Mouse (Mus musculus): ENCODE data around the gene Olfr881. TPM values are rescaled to one million over a fixed set of nuclear protein-coding genes. Genes with fewer than 3 reads are reported as not detected.

The Olfr881 gene
- 0.17 TPM for polyA plus RNA-seq (2017; shearing (Covaris generic))

GRCm38 (mm10) chr9:37991525-37991924 lies at the start of gene Olfr881:
Gene Olfr881 (plus strand): TSS chr9:37991825.

GRCm38 (mm10) chr9:38025508-38025907 lies 33.9 kb downstream of the Olfr881 start, which contains the start of gene Olfr883:
Gene Olfr883 (plus strand): TSS chr9:38025808.

Other genes starting within 250 kb of the Olfr881 start
- gene Olfr874, start 246.7 kb upstream of the Olfr881 start, polyA plus RNA-seq (2017; shearing (Covaris generic)), result not detected
- not detected for gene Olfr875, start 220.0 kb upstream of the Olfr881 start, polyA plus RNA-seq (2017; shearing (Covaris generic))
- gene Olfr876, start 188.8 kb upstream of the Olfr881 start, polyA plus RNA-seq (2017; shearing (Covaris generic)), result not detected
- gene Olfr877, start 137.6 kb upstream of the Olfr881 start, polyA plus RNA-seq (2017; shearing (Covaris generic)), result 0.14 TPM
- 0.05 TPM for gene Olfr145, start 95.1 kb upstream of the Olfr881 start, polyA plus RNA-seq (2017; shearing (Covaris generic))
- 0.21 TPM for gene Olfr878, start 74.0 kb upstream of the Olfr881 start, polyA plus RNA-seq (2017; shearing (Covaris generic))
- gene Olfr883, start 34.0 kb downstream of the Olfr881 start, polyA plus RNA-seq (2017; shearing (Covaris generic)), result not detected
- not detected for gene Olfr884, start 54.7 kb downstream of the Olfr881 start, polyA plus RNA-seq (2017; shearing (Covaris generic))
- gene Olfr885, start 69.5 kb downstream of the Olfr881 start, polyA plus RNA-seq (2017; shearing (Covaris generic)), result not detected
- 0.25 TPM for gene Olfr887, start 92.2 kb downstream of the Olfr881 start, polyA plus RNA-seq (2017; shearing (Covaris generic))
- gene Olfr888, start 116.3 kb downstream of the Olfr881 start, polyA plus RNA-seq (2017; shearing (Covaris generic)), result not detected
- 0.12 TPM for gene Olfr889, start 123.4 kb downstream of the Olfr881 start, polyA plus RNA-seq (2017; shearing (Covaris generic))
- gene Olfr890, start 150.7 kb downstream of the Olfr881 start, polyA plus RNA-seq (2017; shearing (Covaris generic)), result 0.12 TPM
- gene Olfr891, start 189.0 kb downstream of the Olfr881 start, polyA plus RNA-seq (2017; shearing (Covaris generic)), result not detected
- gene Olfr893, start 216.5 kb downstream of the Olfr881 start, polyA plus RNA-seq (2017; shearing (Covaris generic)), result not detected
- gene Olfr894, start 226.2 kb downstream of the Olfr881 start, polyA plus RNA-seq (2017; shearing (Covaris generic)), result not detected

Data from effector memory CD4-positive, alpha-beta T cell, adult 5 months (primary cell).